Mouse (Mus musculus) bone marrow, adult 2 months (tissue): ENCODE data around the gene Txndc15.

Source experiments
- CTCF ChIP-seq: fragments of 200-500 bp; IDR thresholded peaks from 2 replicates; pipeline ENCODE4 v1.5.1; 2011; ENCODE audit warnings: low read length, control low read depth; ENCODE audit not compliant: control insufficient read depth, insufficient read depth
- POLR2A ChIP-seq: fragments of 200-500 bp; IDR thresholded peaks from 2 replicates; pipeline ENCODE4 v1.6.1; 2011; ENCODE audit warnings: low read depth, mild to moderate bottlenecking, control low read depth, low read length, borderline replicate concordance; ENCODE audit not compliant: control insufficient read depth

- TF ChIP-seq CTCF (no peak), POLR2A (no peak)
Measured at GRCm38 (mm10) chr13:55704301-55704700, 10.1 kb upstream of the Txndc15 start.
